Mouse (Mus musculus) duodenum, adult 2 months (tissue): ENCODE results near the gene Smyd3. TPM values are rescaled to one million over a fixed set of nuclear protein-coding genes. Genes with fewer than 3 reads are reported as not detected.

Experiments used
- polyA plus RNA-seq: library from polyadenylated mRNA; depleted of rRNA; stranded (reverse); fragments of >200 nt; gene quantifications from 2 replicates; pipeline ENCODE4 v1.2.3, GENCODE M21; 2012; ENCODE audit warnings: low replicate concordance; rRNA removed

Gene Smyd3
- 0.58 and 0.78 TPM in 2 replicates for polyA plus RNA-seq

GRCm38 (mm10) chr1:179517713-179518465 is at the start of gene Smyd3:
Gene Smyd3 (minus strand): TSS chr1:179518041.

GRCm38 (mm10) chr1:179545768-179546550 is 28.1 kb upstream of the Smyd3 start, which contains the start of the genes Tfb2m and Cnst:
Gene Tfb2m (minus strand): TSS chr1:179546267.
Gene Cnst (plus strand): TSS chr1:179546370.

Other genes starting within 250 kb of the Smyd3 start
- gene Tfb2m, start 28.2 kb upstream of the Smyd3 start, polyA plus RNA-seq = 1.3 and 2.8 TPM in 2 replicates
- 6.8 and 9.0 TPM in 2 replicates for gene Cnst, start 28.3 kb upstream of the Smyd3 start, polyA plus RNA-seq
- gene Sccpdh, start 150.2 kb upstream of the Smyd3 start, polyA plus RNA-seq = 6.7 and 8.1 TPM in 2 replicates
- not detected in 2 replicates for gene Kif28, start 227.2 kb upstream of the Smyd3 start, polyA plus RNA-seq